Mouse (Mus musculus) CD8-positive naive resting alpha-beta T cell, adult 2 months (primary cell): ENCODE measurements around the gene Gemin5.

Experiments used
- DNase-seq, 2 experiments: peaks; one replicate each; pipeline ENCODE4 v3.0.0; 2022; ENCODE audit warnings: low read depth in 2 of 2, low spot score in 2 of 2

The Gemin5 gene

DNA sequence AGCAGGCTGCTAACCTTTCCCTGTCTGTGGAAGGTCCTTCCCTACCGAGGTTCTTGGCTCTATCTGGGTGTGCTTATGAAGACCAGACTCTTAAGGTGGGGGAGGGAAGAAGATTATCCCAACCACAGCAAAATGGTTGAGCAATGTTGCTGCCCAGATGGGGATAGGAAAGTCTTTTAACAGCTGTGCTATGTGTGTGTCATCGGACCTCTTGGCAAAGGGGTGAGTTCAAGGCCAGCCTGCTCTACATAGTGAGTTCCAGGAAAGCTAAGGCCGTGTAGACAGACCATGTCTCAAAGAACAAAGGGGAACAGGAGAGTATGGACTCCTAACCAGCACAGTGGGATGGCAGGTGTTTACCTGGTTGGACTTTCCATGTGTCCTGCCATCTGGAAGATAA is 95.4 kb downstream of the Gemin5 start:
- DNase-seq, result no peak
